Mouse (Mus musculus): ENCODE results near the gene Nppa. TPM values are rescaled to one million over a fixed set of nuclear protein-coding genes. Genes with fewer than 3 reads are reported as not detected.
"Not testable (repeated sequence)": the region's sequence is repeated elsewhere in the genome, so short reads cannot be mapped to it uniquely, and the experiment has no call there.

Nppa gene
- polyA plus RNA-seq, 1 experiment from 2014 or later = 32.9 TPM

DNA sequence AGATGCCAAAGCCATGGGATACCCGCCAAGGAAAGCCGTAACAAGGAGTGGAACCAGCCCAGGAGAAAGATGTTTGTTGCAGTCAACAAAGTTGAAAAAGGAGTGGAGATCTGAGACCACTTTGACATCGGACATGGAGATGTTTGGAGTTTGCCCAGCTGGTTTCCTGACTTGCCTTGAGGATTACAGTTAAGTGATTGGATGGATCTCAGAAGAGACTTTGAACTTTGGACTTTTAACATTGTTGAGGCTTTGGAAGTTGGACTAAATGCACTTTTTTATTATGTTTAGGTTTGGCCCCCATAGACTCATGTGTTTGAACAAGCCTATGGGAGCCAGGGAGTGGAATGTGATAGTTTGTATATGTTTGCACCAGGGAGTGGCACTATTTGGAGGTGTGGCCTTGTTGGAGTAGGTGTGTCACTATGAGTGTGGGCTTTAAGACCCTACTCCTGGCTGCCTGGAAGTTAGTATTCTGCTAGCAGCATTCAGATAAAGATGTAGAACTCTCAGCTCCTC is 49.9 kb downstream of the Nppa start:
- H3K4me2 ChIP-seq; H3K9ac ChIP-seq (ENCODE audit: low read depth, low read length); H3K4me3 ChIP-seq (ENCODE audit: low read depth, low read length); DNase-seq (ENCODE audit: low spot score); H3K27ac ChIP-seq (ENCODE audit: low read depth, low read length); H3K9me3 ChIP-seq (ENCODE audit: control insufficient read depth, low read length); ATAC-seq (replicated peaks; ENCODE audit: low FRiP score); H3K27me3 ChIP-seq (replicated peaks; ENCODE audit: control insufficient read depth, insufficient read depth, low read length): not testable (repeated sequence)
- peaks cover 43% of the 10 kb centered on the region for H3K36me3 ChIP-seq (ENCODE audit: control insufficient read depth, insufficient read depth, low read length)
- 89% methylated on average over 3 of the region's 3 CpGs for WGBS
- H3K4me1 ChIP-seq (replicated peaks; ENCODE audit: control insufficient read depth, insufficient read depth, low read length) = peaks cover 25% of the 10 kb centered on the region

DNA sequence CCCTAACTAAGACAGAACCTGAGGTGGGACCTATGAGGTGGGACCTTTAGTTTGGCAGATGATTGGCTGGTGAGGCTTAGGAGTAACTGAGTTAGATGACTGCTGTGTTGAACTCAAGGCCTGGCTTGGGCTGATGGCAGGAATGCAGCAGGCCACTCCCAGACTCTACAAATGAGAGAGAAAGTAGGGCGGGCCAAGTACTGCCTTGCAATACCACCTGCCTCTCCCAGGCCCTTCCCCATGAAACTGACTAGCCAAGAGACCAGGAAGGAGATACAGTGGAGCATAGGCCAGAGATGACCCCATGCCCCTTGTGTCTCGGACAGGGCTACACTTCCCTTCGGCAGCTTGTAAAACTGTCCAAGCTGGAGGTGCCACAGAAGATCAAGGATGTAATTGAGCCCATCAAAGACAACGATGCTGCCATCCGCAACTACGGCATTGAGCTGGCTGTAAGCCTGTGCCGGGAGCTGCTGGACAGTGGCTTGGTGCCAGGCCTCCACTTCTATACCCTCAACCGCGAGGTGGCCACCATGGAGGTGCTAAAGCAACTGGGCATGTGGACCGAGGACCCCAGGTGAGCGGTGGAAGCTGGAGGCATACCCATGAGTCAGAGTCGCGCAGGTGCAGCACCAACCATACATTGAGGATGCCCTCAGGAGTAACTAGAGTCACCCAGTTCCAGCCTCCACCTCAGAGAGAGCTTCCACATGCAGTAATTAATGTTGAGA is 50.7 kb downstream of the Nppa start:
- Histone ChIP-seq H3K9ac (ENCODE audit: low read depth, low read length) (no peak overlapping the region), H3K4me2 (no peak overlapping the region), H3K4me1 (replicated peaks; ENCODE audit: control insufficient read depth, insufficient read depth, low read length) (peaks cover 18% of the 10 kb centered on the region), H3K4me3 (ENCODE audit: low read depth, low read length) (no peak overlapping the region), H3K27me3 (replicated peaks; ENCODE audit: control insufficient read depth, insufficient read depth, low read length) (no peaks in the 10 kb centered on the region), H3K9me3 (ENCODE audit: control insufficient read depth, low read length) (no peaks in the 10 kb centered on the region), H3K27ac (ENCODE audit: low read depth, low read length) (no peak overlapping the region), H3K36me3 (ENCODE audit: control insufficient read depth, insufficient read depth, low read length) (peaks cover 40% of the 10 kb centered on the region)
- 93% methylated on average over 13 of the region's 13 CpGs for WGBS
- no peak for DNase-seq (ENCODE audit: low spot score)
- ATAC-seq (replicated peaks; ENCODE audit: low FRiP score) = no peak

Other genes starting within 250 kb of the Nppa start
- gene Zfp984, start 190.9 kb upstream of the Nppa start, polyA plus RNA-seq (2014; fragmentation: Nextera tagmentation; extraction: Ambion mirVana) = 15.1 and 15.7 TPM in 2 replicates
- gene Zfp933, start 152.4 kb upstream of the Nppa start, polyA plus RNA-seq (2014; fragmentation: Nextera tagmentation; extraction: Ambion mirVana) = 2.9 and 3.1 TPM in 2 replicates
- 40.7 and 47.4 TPM in 2 replicates for gene Miip, start 131.9 kb upstream of the Nppa start, polyA plus RNA-seq (2014; fragmentation: Nextera tagmentation; extraction: Ambion mirVana)
- 7.0 and 7.7 TPM in 2 replicates for gene Fv1, start 131.7 kb upstream of the Nppa start, polyA plus RNA-seq (2014; fragmentation: Nextera tagmentation; extraction: Ambion mirVana)
- 36.0 and 37.6 TPM in 2 replicates for gene Mfn2, start 96.0 kb upstream of the Nppa start, polyA plus RNA-seq (2014; fragmentation: Nextera tagmentation; extraction: Ambion mirVana)
- gene Plod1, start 64.0 kb upstream of the Nppa start, polyA plus RNA-seq (2014; fragmentation: Nextera tagmentation; extraction: Ambion mirVana) = 32.6 and 33.9 TPM in 2 replicates
- gene 2510039O18Rik, start 59.8 kb upstream of the Nppa start, polyA plus RNA-seq (2014; fragmentation: Nextera tagmentation; extraction: Ambion mirVana) = 18.6 and 19.2 TPM in 2 replicates
- 1.1 TPM in 1 of 2 replicates, not detected in the other for gene Nppb, start 14.9 kb upstream of the Nppa start, polyA plus RNA-seq (2014; fragmentation: Nextera tagmentation; extraction: Ambion mirVana)
- 2.0 and 2.4 TPM in 2 replicates for gene Clcn6, start 38.1 kb downstream of the Nppa start, polyA plus RNA-seq (2014; fragmentation: Nextera tagmentation; extraction: Ambion mirVana)
- 15.5 and 16.1 TPM in 2 replicates for gene Mthfr, start 38.4 kb downstream of the Nppa start, polyA plus RNA-seq (2014; fragmentation: Nextera tagmentation; extraction: Ambion mirVana)
- 18.3 and 20.9 TPM in 2 replicates for gene Agtrap, start 87.3 kb downstream of the Nppa start, polyA plus RNA-seq (2014; fragmentation: Nextera tagmentation; extraction: Ambion mirVana)
- 41.4 and 44.7 TPM in 2 replicates for gene Mad2l2, start 129.7 kb downstream of the Nppa start, polyA plus RNA-seq (2014; fragmentation: Nextera tagmentation; extraction: Ambion mirVana)
- gene Draxin, start 130.0 kb downstream of the Nppa start, polyA plus RNA-seq (2014; fragmentation: Nextera tagmentation; extraction: Ambion mirVana) = 0.12 and 0.31 TPM in 2 replicates
- 30.6 and 34.4 TPM in 2 replicates for gene Fbxo6, start 151.4 kb downstream of the Nppa start, polyA plus RNA-seq (2014; fragmentation: Nextera tagmentation; extraction: Ambion mirVana)
- gene Fbxo44, start 159.8 kb downstream of the Nppa start, polyA plus RNA-seq (2014; fragmentation: Nextera tagmentation; extraction: Ambion mirVana) = 2.9 and 3.0 TPM in 2 replicates
- 0.73 and 0.74 TPM in 2 replicates for gene Fbxo2, start 159.9 kb downstream of the Nppa start, polyA plus RNA-seq (2014; fragmentation: Nextera tagmentation; extraction: Ambion mirVana)